Mouse (Mus musculus) adrenal gland, adult (tissue): ENCODE results near the gene Ddx19b.
A peak's percentile ranks its signal among the peaks of the same experiment; 100 is the strongest.
"Not testable (repeated sequence)": the region's sequence is repeated elsewhere in the genome, so short reads cannot be mapped to it uniquely, and the experiment has no call there.

Experiments used
- DNase-seq, 2 experiments: peaks; one replicate each; pipeline ENCODE4 v3.0.0; 2022 to 2023; ENCODE audit warnings: low spot score in 1 of 2; ENCODE audit not compliant: inconsistent age in 2 of 2

Gene Ddx19b

DNA sequence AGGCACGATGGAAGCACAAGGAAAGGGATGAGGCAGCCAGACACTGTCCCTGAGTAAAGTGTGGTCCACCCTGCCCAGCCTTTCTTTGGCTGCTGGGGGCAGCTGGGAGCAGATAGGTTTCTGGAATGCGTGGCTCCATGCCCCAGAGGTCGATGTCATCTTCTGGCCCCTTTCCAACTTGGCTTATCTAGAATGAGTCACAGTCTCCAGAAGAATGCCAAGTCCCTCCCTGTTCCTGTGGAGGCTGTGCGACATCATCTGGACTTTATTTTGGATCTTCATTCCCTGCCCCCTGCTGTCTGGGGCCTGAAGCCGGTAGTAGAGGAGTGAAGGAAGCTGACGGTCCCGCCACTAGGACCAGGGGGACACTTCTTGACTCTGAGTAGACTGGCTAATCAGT, 66.0 kb downstream of the Ddx19b start:
- DNase-seq: peak; percentile 93 to 98

DNA sequence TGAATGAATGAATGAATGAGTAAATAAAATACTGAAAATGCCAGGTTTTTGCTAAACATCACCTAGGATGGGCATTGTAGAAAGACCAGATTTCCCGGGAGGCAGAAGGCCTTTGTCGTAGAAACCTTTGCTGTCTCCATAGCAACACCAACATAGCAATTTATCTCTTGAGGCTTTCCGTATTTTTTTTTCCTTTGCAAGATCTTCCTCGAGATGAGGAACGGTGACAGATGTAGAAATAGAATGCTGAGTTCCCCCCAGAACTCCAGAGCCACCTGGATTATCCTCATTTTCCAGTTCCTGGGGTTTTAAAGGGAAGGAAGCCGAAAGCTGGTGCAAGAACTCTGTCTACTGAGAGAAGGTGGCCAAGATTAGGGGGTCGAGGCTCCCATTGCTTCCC, 66.9 kb downstream of the Ddx19b start:
- no peak for DNase-seq

DNA sequence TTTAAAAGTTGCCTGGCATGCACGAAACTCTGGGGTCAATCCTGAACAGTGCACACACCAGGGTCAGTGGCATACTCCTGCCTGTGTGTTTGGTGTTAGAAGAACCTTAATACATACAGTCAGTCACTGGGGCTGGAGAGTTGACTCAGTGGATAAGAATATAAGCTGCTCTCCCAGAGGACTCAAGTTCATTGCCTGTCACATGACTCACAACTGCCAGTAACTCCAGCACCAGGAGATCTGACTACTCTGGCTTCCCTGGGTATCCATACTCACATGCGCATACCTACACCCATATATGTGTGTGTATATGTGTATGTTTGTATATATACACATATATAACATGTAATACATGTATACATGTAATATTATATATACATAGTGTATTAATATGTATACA, 68.5 kb downstream of the Ddx19b start:
- DNase-seq: no peak

DNA sequence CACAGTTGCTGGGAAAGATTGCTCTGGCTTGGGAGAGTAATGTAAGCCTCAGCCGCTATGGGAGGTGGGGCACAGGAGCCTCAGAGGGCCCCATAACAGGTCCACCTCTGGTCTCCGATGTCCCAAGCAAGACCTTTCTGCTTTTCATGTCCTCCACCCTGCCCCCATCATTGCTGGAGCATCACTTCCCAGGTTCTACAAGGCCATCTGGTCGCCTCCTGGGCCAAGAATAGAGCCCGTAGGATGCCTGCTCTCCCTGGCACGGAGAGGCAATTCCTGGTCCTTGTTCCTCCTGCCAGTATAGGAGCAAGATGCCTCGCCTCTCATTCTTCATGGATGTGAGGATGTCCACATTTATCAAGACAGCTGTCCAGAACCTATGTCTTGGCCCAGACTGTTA, 71.6 kb downstream of the Ddx19b start:
- no peak for DNase-seq

DNA sequence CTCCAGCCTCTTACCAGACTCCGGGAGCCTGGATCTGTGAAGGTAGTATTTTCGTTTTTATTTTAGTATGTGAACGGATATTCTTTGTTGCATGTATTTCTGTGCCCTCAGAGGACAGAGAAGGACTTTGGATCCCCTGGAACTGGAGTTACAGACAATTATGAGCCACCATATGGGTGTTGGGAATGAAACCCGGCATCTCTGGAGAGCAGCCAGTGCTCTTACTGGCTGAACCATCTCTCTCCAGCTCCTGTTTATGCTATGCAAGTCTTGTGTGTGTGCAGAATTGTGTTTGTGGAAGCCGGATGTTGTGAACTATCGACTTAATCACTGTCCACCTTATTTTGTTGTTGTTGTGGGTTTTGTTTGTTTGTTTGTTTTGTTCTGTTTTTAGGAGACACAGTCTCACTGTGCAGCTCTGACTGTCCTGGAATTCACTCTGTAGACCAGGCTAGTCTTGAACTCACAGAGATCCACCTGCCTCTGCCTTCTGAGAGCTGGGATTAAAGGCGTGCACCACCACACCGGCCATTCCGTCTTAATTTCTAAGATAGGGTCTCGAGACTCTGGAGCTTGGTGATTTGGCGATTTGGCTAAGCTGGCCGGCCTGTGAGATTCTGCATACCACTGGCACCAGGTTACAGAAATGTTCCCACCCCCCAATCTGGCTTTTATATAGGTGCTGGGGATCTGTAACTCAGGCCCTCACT, 72.3 kb downstream of the Ddx19b start:
- DNase-seq: no peak

DNA sequence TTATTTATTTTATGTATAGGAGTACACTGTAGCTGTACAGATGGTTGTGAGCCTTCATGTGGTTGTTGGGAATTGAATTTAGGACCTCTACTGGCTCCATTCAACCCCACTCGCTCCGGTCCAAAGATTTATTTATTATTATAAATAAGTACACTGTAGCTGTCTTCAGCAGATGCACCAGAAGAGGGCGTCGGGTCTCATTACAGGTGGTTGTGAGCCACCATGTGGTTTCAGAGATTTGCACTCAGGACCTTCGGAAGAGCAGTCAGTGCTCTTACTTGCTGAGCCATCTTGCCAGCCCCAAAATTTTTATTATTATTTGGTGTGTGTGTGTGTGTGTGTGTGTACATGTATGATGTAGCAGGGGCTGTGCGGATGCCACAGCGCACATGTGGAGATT, 73.0 kb downstream of the Ddx19b start:
- not testable (repeated sequence) for DNase-seq

DNA sequence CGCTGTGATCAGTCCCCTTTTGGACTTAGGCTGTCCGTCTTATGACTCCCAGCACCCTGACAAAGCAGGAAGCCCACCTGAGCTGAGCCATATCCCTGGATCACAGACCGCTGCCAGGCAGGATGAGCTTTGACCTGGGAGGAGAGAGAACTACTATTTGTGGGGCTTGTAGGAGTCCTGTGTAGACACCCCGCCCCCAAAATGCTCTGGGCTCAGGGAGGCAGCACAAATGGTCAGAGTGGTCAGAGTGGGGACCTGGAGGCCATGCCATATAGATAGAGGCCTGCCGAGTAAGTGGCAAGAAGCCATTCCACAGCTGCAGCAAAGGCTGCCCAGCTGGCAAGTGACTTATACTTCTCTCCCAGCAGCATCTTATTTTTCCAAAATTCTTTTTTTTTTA, 73.4 kb downstream of the Ddx19b start:
- no peak for DNase-seq

DNA sequence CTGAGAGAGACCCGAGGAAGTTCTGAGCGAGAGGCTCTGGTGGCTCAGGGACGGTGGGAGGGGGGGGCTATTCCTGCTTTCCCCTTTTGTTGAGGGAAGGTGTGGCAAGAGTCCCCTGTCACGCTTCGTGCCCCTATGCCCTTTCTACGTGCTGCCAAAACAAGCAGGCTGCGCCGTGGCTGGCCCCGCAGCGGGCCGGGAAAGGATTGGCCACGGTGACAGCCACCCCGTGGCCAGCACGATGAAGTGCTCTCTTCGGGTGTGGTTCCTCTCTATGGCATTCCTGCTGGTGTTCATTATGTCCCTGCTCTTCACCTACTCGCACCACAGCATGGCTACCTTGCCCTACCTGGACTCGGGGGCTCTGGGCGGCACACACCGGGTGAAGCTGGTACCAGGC, 74.1 kb downstream of the Ddx19b start:
- DNase-seq: no peak

DNA sequence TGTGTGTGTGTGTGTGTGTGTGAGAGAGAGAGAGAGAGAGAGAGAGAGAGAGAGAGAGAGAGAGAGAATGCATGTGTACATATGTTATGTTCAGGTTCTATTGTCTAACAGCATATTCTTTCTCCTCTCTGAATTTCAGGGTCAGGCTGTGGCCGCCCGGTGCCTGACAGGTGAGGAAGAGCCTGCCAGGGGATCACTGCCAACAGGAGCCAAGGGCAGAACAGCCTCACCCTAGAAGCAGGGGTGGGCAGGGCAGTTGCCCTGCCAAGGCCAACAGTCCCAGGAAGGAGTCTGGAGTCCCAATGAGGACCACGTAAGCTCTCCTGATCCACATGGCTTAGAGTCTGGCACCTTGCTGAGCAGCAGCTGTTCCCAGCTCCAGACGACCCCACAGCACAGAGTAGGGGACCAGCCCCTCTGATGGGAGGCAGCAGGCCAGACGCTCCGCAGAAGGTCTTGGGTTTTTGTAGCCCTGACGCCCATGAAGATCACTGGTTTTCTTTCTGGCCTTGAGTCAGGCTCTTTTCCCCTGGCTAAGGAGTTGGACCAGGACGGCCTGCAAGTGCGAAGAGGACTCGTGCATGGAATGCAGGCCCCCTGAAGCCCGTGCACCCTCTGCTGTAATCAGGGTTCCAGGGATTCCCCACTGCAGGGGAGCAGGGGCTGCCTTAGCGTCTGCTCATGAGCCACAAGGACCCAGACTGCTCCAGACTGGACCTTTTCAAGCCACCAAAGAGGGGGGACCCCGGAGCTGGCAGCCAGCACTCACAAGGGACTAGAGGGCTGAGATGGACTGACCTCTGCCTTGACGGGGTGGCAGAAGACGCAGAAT, 74.7 kb downstream of the Ddx19b start:
- DNase-seq: no peak

DNA sequence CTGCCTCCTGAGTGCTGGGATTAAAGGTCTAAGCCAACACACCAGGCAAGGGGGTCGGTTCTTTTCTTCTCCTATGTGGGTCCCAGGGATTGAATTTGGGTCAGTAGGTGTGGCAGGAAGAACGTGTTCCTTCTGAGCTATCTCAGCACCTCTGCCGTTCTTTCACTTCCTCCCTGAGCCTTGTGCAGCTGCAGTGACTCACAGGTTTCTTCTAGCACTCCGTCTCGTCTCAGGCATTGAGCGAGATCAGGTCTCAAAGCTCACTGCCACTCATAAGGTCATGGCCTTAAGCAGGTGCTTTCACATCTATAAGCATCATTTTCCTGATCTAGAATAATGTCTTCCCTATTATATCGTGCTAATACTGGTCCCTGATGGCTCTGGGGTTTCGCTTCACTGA, 76.8 kb downstream of the Ddx19b start:
- DNase-seq: no peak
